ENCODE assay signal across 7 mouse cellular contexts in genomic region chrX:73966248-73967176, GRCm38 (mm10). TPM values are rescaled to one million over a fixed set of nuclear protein-coding genes. Genes with fewer than 3 reads are reported as not detected.
A peak's percentile ranks its signal among the peaks of the same experiment; 100 is the strongest.
DNase-seq lines count a peak whose midpoint lies in the region; ATAC-seq and TF ChIP-seq lines count a peak whose summit lies in the region.

Gene Hcfc1 (minus strand): TSS chrX:73966357.

- H3K27ac ChIP-seq in embryonic facial prominence, embryonic 12.5 days = peak within 1 kb of the TSS; percentile 98
- H3K27ac ChIP-seq in kidney, adult 2 months (ENCODE audit: insufficient read depth, low read depth, low read length) = peak within 1 kb of the TSS; percentile 93
- peak within 1 kb of the TSS; percentile 98 for H3K27ac ChIP-seq in limb, embryonic 12.5 days
- H3K27ac ChIP-seq in midbrain, embryonic 15.5 days = peak within 1 kb of the TSS; percentile 99
- peak within 1 kb of the TSS; percentile 100 for H3K27ac ChIP-seq in spleen, adult 2 months (ENCODE audit: insufficient read depth, low read length)

- H3K27me3 ChIP-seq in embryonic facial prominence, embryonic 12.5 days = peaks cover 5% of the 10 kb centered on the region; the same call in 1 of the 2 replicates
- no peaks in the 10 kb centered on the region for H3K27me3 ChIP-seq in kidney, adult 2 months (replicated peaks; ENCODE audit: control insufficient read depth, insufficient read depth, low read length)
- H3K27me3 ChIP-seq in limb, embryonic 12.5 days = peaks cover 25% of the 10 kb centered on the region
- H3K27me3 ChIP-seq in midbrain, embryonic 15.5 days (replicated peaks) = no peaks in the 10 kb centered on the region
- no peaks in the 10 kb centered on the region for H3K27me3 ChIP-seq in spleen, adult 2 months (ENCODE audit: control insufficient read depth, insufficient read depth, low read length)

- peak; percentile 83 for ATAC-seq in embryonic facial prominence, embryonic 12.5 days (ENCODE audit: insufficient number of reproducible peaks, insufficient read depth, low FRiP score, low TSS enrichment)
- ATAC-seq in limb, embryonic 12.5 days (ENCODE audit: insufficient number of reproducible peaks, insufficient read depth, low FRiP score, low TSS enrichment, low read depth) = peak; percentile 81
- peak; percentile 85 for ATAC-seq in midbrain, embryonic 15.5 days (replicated peaks)

- peak; percentile 88 for DNase-seq in adrenal gland, postnatal 25 days
- DNase-seq in heart, adult 18-20 months = peak; percentile 91 to 94
- DNase-seq in kidney, adult 2 months = peak; percentile 94
- DNase-seq in spleen, adult 2 months (ENCODE audit: low read depth in 1 of 2, low spot score in 2 of 2) = peak; percentile 80 to 84

- no peaks in the 10 kb centered on the region for H3K9me3 ChIP-seq in embryonic facial prominence, embryonic 12.5 days
- H3K9me3 ChIP-seq in limb, embryonic 12.5 days = no peaks in the 10 kb centered on the region
- no peaks in the 10 kb centered on the region for H3K9me3 ChIP-seq in midbrain, embryonic 15.5 days

- 24% methylated on average over 54 of the region's 58 CpGs for WGBS in embryonic facial prominence, embryonic 12.5 days
- under 1% methylated on average over 58 of the region's 58 CpGs for WGBS in kidney, adult 2 months
- WGBS in limb, embryonic 12.5 days = 14% methylated on average over 58 of the region's 58 CpGs
- WGBS in midbrain, embryonic 15.5 days = 24% methylated on average over 58 of the region's 58 CpGs
- WGBS in spleen, adult 2 months = 21% methylated on average over 58 of the region's 58 CpGs

- peaks cover 18% of the 10 kb centered on the region; the same call in 1 of the 2 replicates for H3K4me1 ChIP-seq in embryonic facial prominence, embryonic 12.5 days
- peaks cover 6% of the 10 kb centered on the region; the same call in 1 of the 2 replicates for H3K4me1 ChIP-seq in kidney, adult 2 months (ENCODE audit: control insufficient read depth, insufficient read depth, low read length)
- peaks cover 17% of the 10 kb centered on the region for H3K4me1 ChIP-seq in limb, embryonic 12.5 days (replicated peaks)
- H3K4me1 ChIP-seq in midbrain, embryonic 15.5 days = peaks cover 30% of the 10 kb centered on the region
- peaks cover 3% of the 10 kb centered on the region; the same call in 1 of the 2 replicates for H3K4me1 ChIP-seq in spleen, adult 2 months (ENCODE audit: control insufficient read depth, insufficient read depth, insufficient read length)

- TF ChIP-seq POLR2A in kidney, adult 2 months (IDR thresholded peaks at IDR 0.05; ENCODE audit: low read depth, low read length) = no peak
- TF ChIP-seq POLR2A in spleen, adult 2 months (IDR thresholded peaks at IDR 0.05; ENCODE audit: low read depth, low read length) = peak; percentile 25

- H3K4me2 ChIP-seq in embryonic facial prominence, embryonic 12.5 days (replicated peaks) = peak within 1 kb of the TSS; percentile 70
- H3K4me2 ChIP-seq in limb, embryonic 12.5 days = peak within 1 kb of the TSS; percentile 70
- peak within 1 kb of the TSS; percentile 75 for H3K4me2 ChIP-seq in midbrain, embryonic 15.5 days

- no peak for TF ChIP-seq CTCF in kidney, adult 2 months (conservative IDR thresholded peaks at IDR 0.05; ENCODE audit: insufficient read depth, insufficient read length, low read depth, low read length)
- TF ChIP-seq CTCF in spleen, adult 2 months (IDR thresholded peaks at IDR 0.05; ENCODE audit: extremely low read depth, insufficient read depth, insufficient read length, insufficient replicate concordance) = no peak

- H3K9ac ChIP-seq in embryonic facial prominence, embryonic 12.5 days = peak within 1 kb of the TSS; percentile 70
- H3K9ac ChIP-seq in limb, embryonic 12.5 days (replicated peaks) = peak within 1 kb of the TSS; percentile 74
- peak within 1 kb of the TSS; percentile 62 for H3K9ac ChIP-seq in midbrain, embryonic 15.5 days

- H3K4me3 ChIP-seq in embryonic facial prominence, embryonic 12.5 days = peak within 1 kb of the TSS; percentile 67
- peak within 1 kb of the TSS; percentile 97 for H3K4me3 ChIP-seq in kidney, adult 2 months (ENCODE audit: insufficient read depth, low read depth, low read length)
- peak within 1 kb of the TSS; percentile 66 for H3K4me3 ChIP-seq in limb, embryonic 12.5 days (replicated peaks)
- H3K4me3 ChIP-seq in midbrain, embryonic 15.5 days = peak within 1 kb of the TSS; percentile 69
- peak within 1 kb of the TSS; percentile 99 for H3K4me3 ChIP-seq in spleen, adult 2 months (ENCODE audit: extremely low read depth, insufficient read depth, insufficient read length)

- no peaks in the 10 kb centered on the region for H3K36me3 ChIP-seq in embryonic facial prominence, embryonic 12.5 days
- no peaks in the 10 kb centered on the region for H3K36me3 ChIP-seq in kidney, adult 2 months (ENCODE audit: control insufficient read depth, insufficient read depth, low read length)
- peaks cover 14% of the 10 kb centered on the region; the same call in 1 of the 2 replicates for H3K36me3 ChIP-seq in limb, embryonic 12.5 days
- no peaks in the 10 kb centered on the region for H3K36me3 ChIP-seq in midbrain, embryonic 15.5 days (replicated peaks)
- H3K36me3 ChIP-seq in spleen, adult 2 months (ENCODE audit: control insufficient read depth, insufficient read depth, low read length) = no peaks in the 10 kb centered on the region

RNA-seq across cellular contexts. Expression of gene Hcfc1, which starts in this region (rescaled TPM):
- total RNA-seq in adrenal gland, postnatal 25 days (2021) = 66.8 and 69.5 TPM in 2 replicates
- polyA plus RNA-seq in embryonic facial prominence, embryonic 12.5 days (2016; fragmentation: Nextera tagmentation; extraction: Ambion mirVana) = 71.0 and 71.3 TPM in 2 replicates
- total RNA-seq in heart, adult 18-20 months (2021) = 10 to 100 TPM; 31.7 to 38.4 TPM
- 34.3 and 37.3 TPM in 2 replicates for polyA plus RNA-seq in kidney, adult 2 months (2012; rRNA removed)
- 74.0 and 77.5 TPM in 2 replicates for polyA plus RNA-seq in limb, embryonic 12.5 days (2016; fragmentation: Nextera tagmentation; extraction: Ambion mirVana)
- 52.6 and 54.0 TPM in 2 replicates for polyA plus RNA-seq in midbrain, embryonic 15.5 days (2015; fragmentation: Nextera tagmentation; extraction: Ambion mirVana)
- 71.1 and 88.1 TPM in 2 replicates for polyA plus RNA-seq in spleen, adult 2 months (2012; rRNA removed)

Comparison
In these comparisons a context has a peak if more than half of its experiments do, and no peak if none do; other contexts are left out.
1. Peak in every context shown above with its lines: DNase-seq, ATAC-seq, H3K4me3 ChIP-seq and H3K27ac ChIP-seq.